Mouse (Mus musculus) testis, postnatal 10 days (tissue): ENCODE measurements around the gene Slc44a5.
A peak's percentile ranks its signal among the peaks of the same experiment; 100 is the strongest.

Experiments
- DNase-seq: peaks from one replicate; pipeline ENCODE4 v3.0.0; 2021; ENCODE audit warnings: low spot score

Slc44a5 gene

GRCm38 (mm10) chr3:153973171-153973948 lies at the start of gene Slc44a5:
Slc44a5 (plus strand) TSS chr3:153973436.
- no peak for DNase-seq

DNA sequence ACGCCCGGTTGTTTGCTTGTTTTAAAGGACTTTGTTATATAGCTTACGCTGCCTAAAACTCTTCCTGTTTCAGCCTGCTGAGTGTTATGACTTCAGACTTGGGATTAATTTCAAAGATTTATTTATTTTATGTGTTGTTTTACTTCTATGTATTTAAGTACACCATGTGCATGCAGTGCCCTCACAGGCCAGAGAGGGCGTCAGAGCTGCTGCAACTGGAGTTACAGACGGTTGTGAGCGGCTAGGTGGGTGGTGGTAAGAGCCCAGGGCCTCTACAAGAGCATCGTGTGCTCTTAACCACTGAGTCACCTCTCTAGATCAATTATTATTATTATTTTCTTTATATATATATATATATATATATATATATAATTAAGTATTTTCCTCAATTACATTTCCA lies 46.9 kb upstream of the Slc44a5 start:
- DNase-seq: no peak

GRCm38 (mm10) chr3:153929526-153929925 lies 43.7 kb upstream of the Slc44a5 start:
- DNase-seq: no peak

- no peak for DNase-seq
Measured at GRCm38 (mm10) chr3:153932461-153932860, 40.8 kb upstream of the Slc44a5 start.

DNA sequence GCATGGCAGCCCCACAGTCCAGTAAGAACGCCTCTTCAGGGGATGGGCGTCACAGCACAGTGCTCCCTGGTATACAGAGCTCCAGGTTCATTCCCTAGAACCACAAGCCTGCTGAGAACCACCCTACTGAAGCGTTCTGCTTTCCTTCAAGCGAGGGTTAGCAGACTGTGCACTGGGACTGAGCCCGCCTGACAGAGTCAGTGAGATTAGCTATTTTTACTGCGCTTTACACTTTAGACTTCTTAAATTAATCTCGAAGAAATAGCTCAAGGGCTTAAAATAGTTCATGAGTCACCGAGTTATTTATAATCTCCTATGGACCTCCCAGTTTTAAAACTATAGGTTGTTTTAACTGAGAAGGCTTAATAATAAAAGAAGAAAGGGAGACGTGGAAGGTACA lies 37.4 kb upstream of the Slc44a5 start:
- DNase-seq: no peak

GRCm38 (mm10) chr3:153937116-153937810 lies 36.0 kb upstream of the Slc44a5 start:
- DNase-seq: no peak

DNA sequence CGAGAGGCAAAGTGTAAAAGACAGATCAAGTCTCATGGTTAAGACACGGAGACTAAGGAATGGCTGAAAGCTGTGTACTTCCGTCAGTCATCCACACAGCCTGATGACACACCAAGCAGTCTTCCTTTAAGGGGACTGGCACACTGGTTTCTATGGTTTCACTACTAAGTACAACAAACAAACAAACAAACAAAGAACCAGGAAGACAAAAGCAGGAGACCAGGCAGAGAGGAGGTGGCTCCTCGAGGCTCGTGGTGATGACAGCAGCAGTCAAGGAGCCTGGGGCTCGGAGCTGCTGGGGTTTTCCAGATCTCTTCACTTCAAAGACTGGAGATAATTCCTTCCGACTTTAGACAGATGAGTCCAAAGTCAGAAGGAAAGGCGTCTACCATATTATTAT lies 33.2 kb upstream of the Slc44a5 start:
- DNase-seq: no peak

DNA sequence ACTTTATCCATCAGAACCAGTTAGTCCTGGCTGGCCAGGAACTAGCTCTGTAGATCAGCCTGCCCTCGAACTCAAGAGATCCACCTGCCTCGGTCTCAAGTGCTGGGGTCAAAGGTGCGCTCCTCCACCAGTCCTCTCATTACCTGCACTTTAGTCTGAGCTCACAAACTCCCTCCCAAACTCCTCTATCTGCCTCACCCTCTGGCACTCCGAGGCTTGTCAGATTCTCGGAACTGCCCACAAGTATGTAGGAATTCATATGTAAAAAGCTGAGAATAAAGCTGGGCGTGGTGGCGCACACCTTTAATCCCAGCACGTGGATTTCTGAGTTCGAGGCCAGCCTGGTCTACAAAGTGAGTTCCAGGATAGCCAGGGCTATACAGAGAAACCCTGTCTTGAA lies 32.8 kb upstream of the Slc44a5 start:
- DNase-seq: no peak

DNA sequence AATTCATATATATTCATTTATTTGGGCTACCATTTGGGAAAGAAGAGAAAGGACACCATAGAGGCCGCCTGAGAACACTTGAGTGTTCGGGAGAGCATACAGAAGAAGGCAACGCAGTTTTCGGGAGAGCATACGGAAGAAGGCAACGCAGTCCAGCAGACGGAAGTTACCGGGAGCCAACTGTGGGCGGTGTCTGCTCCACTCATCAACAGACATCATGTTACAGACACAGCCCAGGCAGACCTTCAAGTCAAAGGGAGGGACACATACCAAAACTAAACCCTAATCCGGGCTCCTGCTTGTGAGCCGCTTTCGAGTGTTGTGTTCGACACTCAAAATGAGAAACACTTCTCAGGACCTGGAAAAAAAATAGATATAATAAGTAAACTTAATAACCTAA lies 31.6 kb upstream of the Slc44a5 start:
- no peak for DNase-seq

- DNase-seq: no peak
Measured at GRCm38 (mm10) chr3:153943003-153943640, 30.1 kb upstream of the Slc44a5 start.

DNA sequence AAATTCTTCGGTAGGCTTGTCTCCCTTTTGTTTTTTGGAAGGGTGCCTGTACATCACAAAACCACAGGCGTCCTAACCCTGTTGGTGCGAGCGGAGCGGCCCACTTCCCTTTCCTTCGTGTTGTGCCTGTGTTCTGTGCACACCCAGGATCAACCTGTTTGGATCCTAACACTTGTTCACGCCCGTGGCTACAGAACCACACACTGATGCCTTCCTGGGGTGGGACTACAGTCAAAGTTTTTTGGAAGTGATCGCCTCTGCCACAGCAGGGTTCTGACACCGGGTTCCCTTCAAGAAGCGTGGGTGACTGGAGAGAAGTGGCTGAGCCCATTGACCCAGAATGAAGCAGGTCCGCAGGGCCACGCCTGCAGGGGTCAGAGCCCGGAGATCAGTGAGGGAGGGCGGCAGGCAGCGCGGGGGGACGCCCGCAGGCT lies 29.3 kb upstream of the Slc44a5 start:
- no peak for DNase-seq

GRCm38 (mm10) chr3:153944335-153944990 lies 28.8 kb upstream of the Slc44a5 start, which contains the start of gene Acadm:
Acadm (minus strand) TSS chr3:153944632.
- DNase-seq: peak; percentile 99

DNA sequence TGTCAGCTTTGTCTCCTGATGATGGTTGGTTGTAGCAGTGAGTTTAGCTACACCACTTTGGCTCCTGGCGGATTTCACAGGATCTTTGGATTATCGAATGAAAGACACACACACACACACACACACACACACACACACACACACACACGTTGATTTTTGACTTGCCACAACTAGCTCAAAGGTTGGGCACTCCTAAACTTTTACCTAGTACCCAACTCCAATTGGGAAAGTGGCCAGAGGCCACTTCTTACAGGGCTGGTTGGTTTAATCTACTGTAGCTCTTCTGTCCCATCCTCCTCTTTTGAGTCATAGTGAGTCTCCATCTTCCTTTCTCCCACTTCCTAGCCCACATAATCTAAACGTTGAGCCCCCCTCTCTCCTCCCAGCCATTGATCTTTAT lies 26.0 kb upstream of the Slc44a5 start:
- no peak for DNase-seq

DNA sequence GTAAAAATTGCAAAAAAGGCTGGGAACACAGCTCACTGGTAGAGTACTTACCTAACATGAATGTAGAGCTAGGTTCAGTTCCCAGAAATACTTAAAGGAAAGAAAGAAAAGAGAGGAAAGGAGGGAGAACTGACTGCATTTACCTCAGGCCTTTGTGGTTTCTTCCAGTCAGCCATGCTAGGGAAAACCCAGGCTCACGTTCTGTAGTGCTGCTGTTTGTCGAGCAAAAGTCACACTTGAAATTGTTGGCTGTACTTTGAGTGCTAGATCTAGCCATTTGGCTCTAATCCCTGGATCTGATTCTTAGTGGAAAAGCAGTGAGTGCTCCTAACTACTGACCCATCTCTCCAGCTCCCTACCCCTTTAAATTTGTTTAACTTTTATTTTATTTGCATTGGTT lies 25.1 kb upstream of the Slc44a5 start:
- DNase-seq: no peak

DNA sequence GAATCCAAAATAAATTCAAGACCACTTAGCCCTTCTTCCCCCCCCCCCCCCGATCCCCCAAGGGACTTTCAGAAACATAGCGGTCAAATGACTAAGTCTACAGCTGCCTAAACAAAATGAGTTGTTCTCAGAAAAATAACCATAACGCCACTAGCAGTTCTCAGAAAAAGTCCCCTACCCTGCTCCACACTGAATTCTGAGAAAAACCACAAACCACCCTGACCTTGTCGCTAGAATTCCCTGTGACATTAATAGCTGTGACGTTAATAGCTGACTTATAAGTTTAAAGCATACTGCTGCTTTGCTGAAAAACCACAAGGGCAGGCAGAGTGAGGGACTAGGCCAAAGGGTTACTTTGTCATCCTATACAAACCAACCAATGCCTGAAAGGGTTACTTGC lies 15.3 kb upstream of the Slc44a5 start:
- DNase-seq: no peak

- no peak for DNase-seq
Measured at GRCm38 (mm10) chr3:153959035-153959730, 14.1 kb upstream of the Slc44a5 start.

- no peak for DNase-seq
Measured at GRCm38 (mm10) chr3:153959731-153960207, 13.5 kb upstream of the Slc44a5 start.

- no peak for DNase-seq
Measured at GRCm38 (mm10) chr3:153960884-153961283, 12.4 kb upstream of the Slc44a5 start.

DNA sequence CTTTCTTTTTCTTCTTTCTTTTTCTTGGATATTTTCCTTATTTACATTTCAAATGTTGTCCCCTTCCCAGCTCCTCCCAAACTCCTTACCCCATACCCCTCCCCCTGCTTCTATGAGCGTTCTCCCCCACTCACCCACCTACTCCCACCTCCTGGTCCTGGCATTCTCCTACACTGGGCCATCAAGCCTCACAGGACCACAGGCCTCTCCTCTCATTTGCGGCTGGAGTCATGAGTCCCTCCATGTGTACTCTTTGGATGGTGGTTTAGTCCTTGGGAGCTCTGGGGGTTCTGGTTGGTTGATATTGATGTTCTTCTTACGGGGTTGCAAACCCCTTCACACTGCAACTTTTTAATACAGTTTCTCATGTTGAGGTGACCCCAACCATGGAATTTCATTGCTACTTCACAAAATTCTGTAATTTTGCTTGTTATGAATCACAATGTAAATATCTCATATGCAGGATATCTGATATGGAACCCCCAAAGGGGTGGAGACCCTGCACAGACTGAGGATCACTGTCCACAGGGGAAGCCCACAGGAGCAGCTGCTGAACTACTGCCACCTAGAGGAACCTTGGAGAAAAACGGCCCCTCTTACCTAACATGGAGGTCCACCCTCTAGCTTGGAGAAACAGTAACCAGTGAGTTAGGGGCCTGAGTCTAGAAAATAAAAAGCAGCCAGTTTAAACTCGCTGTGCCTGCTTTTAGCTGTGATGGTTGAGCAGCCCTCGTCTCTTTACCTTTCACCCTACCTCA lies 11.4 kb upstream of the Slc44a5 start:
- DNase-seq: no peak

DNA sequence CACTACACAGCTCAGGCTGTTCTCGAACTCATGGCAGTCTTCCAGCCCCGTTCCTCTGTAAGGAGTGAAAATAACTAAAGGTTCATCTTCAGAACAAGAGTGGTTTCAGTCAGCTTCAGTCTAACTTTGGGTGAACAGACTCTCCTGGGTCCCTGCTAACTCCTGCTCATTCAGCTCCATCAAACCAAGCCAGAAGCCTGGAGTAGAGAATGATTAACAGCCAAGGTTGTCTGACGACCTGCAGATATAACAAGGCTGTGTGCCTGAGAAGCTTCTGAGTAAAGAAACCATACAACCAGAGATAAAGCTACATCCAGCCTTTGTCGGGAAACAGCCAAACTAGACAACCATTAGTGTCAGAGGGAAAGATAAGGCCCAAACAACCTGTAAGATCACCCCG lies 5.8 kb upstream of the Slc44a5 start:
- no peak for DNase-seq

DNA sequence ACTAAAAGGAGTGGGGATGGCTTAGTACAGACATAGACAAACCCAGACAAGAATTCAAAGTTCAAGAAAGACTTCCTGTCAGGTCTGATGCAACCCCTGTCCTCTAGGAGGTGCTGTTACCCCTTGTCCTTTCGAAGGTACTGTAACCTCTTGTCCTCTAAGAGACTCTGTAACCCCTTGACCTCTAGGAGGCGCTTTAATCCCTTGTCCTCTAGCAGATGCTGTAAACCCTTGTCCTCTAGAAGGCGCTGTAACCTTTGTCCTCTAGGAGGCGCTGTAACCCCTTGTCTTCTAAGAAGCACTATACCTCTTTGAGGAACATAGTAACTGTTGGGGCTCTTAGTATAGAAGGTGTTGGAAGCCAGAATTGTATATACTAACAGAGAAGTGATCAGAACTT lies 4.7 kb upstream of the Slc44a5 start:
- DNase-seq: peak; percentile 51
